Mouse (Mus musculus) hindlimb bud, embryonic 11.5 days (tissue): ENCODE measurements around the gene Xdh.

ENCODE experiments used
- DNase-seq: peaks from one replicate; pipeline ENCODE4 v3.0.0-alpha.2; 2012; ENCODE audit warnings: low read depth, low spot score; ENCODE audit errors: extremely low spot score

Gene Xdh

GRCm38 (mm10) chr17:73950062-73950735 is at the start of gene Xdh:
Xdh (minus strand) TSS chr17:73950196.
- DNase-seq, result no peak

- no peak for DNase-seq
Observed at GRCm38 (mm10) chr17:73995907-73996645, 46.1 kb upstream of the Xdh start.

GRCm38 (mm10) chr17:73991264-73991663 is 41.3 kb upstream of the Xdh start:
- DNase-seq, result no peak

GRCm38 (mm10) chr17:73986571-73986970 is 36.6 kb upstream of the Xdh start:
- DNase-seq, result no peak

- no peak for DNase-seq
Observed at GRCm38 (mm10) chr17:73985936-73986335, 35.9 kb upstream of the Xdh start.

- DNase-seq, result peak; percentile 28
Observed at GRCm38 (mm10) chr17:73984508-73984907, 34.5 kb upstream of the Xdh start.

GRCm38 (mm10) chr17:73982871-73983270 is 32.9 kb upstream of the Xdh start:
- no peak for DNase-seq

- DNase-seq, result no peak
Observed at GRCm38 (mm10) chr17:73976066-73976465, 26.1 kb upstream of the Xdh start.

GRCm38 (mm10) chr17:73972648-73973047 is 22.7 kb upstream of the Xdh start:
- DNase-seq, result no peak

- DNase-seq, result no peak
Observed at GRCm38 (mm10) chr17:73971291-73971690, 21.3 kb upstream of the Xdh start.

- DNase-seq, result no peak
Observed at GRCm38 (mm10) chr17:73970361-73971027, 20.5 kb upstream of the Xdh start.

- no peak for DNase-seq
Observed at GRCm38 (mm10) chr17:73964856-73965255, 14.9 kb upstream of the Xdh start.

GRCm38 (mm10) chr17:73962628-73963043 is 12.6 kb upstream of the Xdh start:
- no peak for DNase-seq

- DNase-seq, result no peak
Observed at GRCm38 (mm10) chr17:73961801-73962403, 11.9 kb upstream of the Xdh start.

GRCm38 (mm10) chr17:73960745-73961144 is 10.7 kb upstream of the Xdh start:
- DNase-seq, result no peak

- DNase-seq, result no peak
Observed at GRCm38 (mm10) chr17:73952103-73952521, 2.1 kb upstream of the Xdh start.

- no peak for DNase-seq
Observed at GRCm38 (mm10) chr17:73950970-73951369, 974 bp upstream of the Xdh start.

- no peak for DNase-seq
Observed at GRCm38 (mm10) chr17:73949498-73949897, 498 bp downstream of the Xdh start.

GRCm38 (mm10) chr17:73948801-73949200 is 1.2 kb downstream of the Xdh start:
- no peak for DNase-seq

- no peak for DNase-seq
Observed at GRCm38 (mm10) chr17:73948039-73948438, 2.0 kb downstream of the Xdh start.

- no peak for DNase-seq
Observed at GRCm38 (mm10) chr17:73946856-73947255, 3.1 kb downstream of the Xdh start.
